Mouse (Mus musculus) heart, adult 11 months (tissue): Measurements from ENCODE around the gene Mpdz.

Experiments
- DNase-seq: peaks from one replicate; pipeline ENCODE4 v3.0.0; 2022

Gene Mpdz

DNA sequence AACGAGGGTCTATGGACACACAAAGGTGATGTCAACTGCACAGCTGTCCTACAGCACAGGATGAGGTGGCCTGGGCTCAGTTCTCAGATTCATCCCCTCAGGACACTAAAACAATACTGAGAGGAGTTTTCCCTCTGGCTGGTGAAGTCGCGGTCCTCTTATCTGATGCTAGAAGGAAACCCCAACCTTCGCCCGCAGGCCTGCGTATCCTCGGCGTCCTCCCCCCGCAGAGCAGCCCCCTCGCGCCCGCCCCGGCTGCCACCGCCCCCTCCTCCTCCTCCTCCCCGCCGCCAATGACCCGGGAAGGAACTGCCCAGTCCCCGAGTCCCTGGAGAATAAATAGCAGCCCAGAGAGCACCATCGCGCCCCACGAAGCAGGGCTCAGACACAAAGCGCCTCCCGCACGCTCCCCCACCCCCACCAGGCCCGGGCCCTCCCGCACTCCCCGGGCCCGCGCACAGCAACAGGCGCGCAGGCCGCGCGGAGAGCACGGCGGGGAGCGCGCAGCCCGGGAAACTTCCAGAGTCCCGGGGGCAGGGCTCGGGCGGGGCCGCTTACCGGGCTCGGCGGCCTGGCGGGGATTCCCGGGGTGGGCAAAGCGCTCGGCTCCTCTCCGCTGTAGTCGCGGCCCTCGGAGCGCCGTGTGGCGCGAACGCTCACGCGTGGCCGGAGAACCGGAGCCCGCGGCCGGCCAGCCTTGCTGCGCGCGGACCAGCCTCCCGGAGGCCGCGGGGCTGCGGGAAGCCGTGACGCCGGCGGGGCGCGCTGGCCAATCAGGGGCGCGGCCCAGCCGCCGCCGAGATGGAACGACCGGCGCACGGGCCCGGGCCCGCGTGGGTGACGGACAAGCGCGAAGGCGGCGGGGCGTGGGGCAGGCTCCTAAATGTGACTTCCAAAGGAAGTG lies at the start of gene Mpdz:
TSS of gene Mpdz (minus strand) at position 738 of the 904 bp plus-strand sequence.
- peak; percentile 98 for DNase-seq

- no peak for DNase-seq
Measured at GRCm38 (mm10) chr4:81490556-81490955, 47.9 kb upstream of the Mpdz start.

- no peak for DNase-seq
Measured at GRCm38 (mm10) chr4:81484603-81485002, 42.0 kb upstream of the Mpdz start.

DNA sequence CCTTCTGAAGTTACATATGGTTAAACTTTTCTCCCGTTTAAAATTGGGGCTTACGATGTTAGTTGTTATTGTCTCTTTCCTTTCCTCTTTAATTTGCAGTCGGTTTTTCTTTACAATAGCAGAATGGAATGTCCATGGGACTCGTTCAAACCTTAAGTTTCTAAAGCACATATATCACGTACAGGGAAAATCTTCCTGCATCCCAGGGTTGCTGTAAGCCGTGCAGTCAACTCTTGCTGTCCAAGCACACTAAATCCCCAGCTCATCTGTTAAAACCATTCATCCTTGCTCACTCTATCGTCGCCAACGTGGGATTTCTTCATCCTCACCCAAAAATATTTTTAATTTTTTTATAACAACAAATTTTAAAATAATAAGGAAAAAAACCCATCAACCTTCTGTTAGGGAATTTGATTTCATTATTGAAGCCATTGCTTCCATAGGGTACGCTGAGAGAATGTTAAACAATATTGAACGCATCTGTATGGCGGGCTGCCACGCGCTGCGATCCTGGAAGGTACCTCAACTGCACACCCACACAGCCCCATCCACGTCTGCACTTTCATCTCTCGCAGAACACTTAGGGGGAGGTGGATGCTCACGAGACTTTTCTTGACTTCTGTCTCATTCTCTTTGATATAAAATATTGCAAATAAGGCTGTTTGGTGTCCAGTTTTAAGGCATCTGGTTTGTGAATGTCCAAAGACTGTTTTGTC lies 41.4 kb upstream of the Mpdz start:
- no peak for DNase-seq

GRCm38 (mm10) chr4:81483159-81483558 lies 40.5 kb upstream of the Mpdz start:
- DNase-seq, result peak; percentile 97

GRCm38 (mm10) chr4:81466821-81467220 lies 24.2 kb upstream of the Mpdz start:
- DNase-seq, result peak; percentile 92

GRCm38 (mm10) chr4:81465172-81465571 lies 22.6 kb upstream of the Mpdz start:
- DNase-seq, result peak; percentile 82

GRCm38 (mm10) chr4:81462253-81462652 lies 19.6 kb upstream of the Mpdz start:
- peak; percentile 55 for DNase-seq

GRCm38 (mm10) chr4:81458921-81459320 lies 16.3 kb upstream of the Mpdz start:
- no peak for DNase-seq

GRCm38 (mm10) chr4:81453806-81454205 lies 11.2 kb upstream of the Mpdz start:
- peak; percentile 42 for DNase-seq

DNA sequence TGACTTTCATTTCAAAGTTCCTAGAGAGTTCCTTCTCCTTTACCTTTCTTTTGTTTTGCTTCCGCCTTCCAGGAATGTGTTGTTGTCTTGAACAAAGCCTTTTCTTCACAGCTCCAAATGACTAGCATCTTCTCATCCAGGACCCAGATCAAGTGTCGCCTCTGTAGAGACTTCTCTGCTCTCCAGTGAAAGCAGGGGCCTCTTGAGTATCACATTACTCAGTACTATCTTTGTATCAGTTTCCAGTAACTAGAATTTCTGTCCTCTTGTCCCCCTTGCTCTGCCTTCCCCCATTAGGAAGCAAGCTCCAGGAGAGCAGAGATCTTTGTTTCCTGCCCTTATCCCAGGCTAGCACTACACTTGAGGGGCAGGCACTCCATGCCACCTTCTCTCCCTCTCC lies 9.6 kb upstream of the Mpdz start:
- DNase-seq, result peak; percentile 37

DNA sequence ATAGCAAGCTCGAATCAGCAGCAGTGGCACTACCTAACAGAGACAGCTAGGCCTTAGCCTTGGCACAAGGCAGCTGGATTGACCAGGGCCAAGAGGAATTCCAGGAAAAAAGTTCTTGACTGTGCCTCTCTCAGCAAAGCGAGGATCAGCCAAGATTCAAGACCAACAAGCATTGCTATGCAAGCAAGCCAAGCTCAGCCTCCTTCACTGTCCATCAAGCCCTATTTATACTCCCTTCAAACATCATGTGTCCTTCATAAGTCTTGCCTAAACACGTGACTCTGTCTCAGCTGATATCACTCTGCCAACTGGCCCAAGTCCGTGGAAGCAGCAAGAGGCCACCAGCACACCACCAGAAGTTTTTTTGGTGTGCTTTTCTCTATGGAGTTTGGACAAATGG lies 6.8 kb upstream of the Mpdz start:
- DNase-seq, result peak; percentile 94

GRCm38 (mm10) chr4:81443566-81443965 lies 951 bp upstream of the Mpdz start:
- no peak for DNase-seq

- DNase-seq, result peak; percentile 37
Measured at GRCm38 (mm10) chr4:81433961-81434360, 8.7 kb downstream of the Mpdz start.

- DNase-seq, result peak; percentile 46
Measured at GRCm38 (mm10) chr4:81430826-81431225, 11.8 kb downstream of the Mpdz start.

DNA sequence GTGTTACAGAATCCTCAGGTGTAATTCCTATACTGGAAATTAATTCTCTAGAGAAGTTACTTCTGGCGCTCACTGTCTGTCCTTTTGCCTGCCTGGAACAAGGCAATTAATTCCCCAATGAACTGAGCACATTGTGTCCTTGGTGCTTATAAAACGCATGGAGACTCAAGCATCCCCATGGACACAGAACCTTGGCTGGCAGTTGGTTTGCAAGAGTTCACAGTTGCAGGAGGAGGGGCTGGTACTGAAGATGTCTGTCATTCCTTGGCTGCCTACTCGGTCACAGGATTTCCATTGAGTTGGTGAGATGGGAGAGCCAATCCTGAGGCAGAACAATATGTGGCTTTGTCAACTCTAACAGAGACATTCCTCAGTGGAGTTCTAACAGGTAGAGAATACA lies 12.5 kb downstream of the Mpdz start:
- DNase-seq, result peak; percentile 97

DNA sequence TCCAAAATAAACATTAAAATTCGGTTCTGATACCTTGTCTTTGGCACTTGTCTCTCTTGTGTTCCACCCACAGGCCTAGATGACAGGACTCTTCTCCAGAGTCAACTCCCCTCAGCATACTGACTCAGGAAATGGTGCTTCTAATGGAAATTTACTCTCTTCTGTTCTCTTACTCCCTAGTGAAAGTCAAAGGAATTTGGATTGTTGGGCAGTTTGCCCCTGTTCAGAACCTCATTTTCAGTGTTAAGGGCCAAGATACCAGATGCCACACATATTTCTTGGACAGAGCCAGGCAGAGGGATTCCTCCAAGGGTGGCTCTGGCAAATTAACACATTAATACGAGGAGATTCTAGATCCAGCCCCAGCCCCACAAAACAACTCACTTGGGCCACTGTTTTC lies 12.9 kb downstream of the Mpdz start:
- DNase-seq, result peak; percentile 95

DNA sequence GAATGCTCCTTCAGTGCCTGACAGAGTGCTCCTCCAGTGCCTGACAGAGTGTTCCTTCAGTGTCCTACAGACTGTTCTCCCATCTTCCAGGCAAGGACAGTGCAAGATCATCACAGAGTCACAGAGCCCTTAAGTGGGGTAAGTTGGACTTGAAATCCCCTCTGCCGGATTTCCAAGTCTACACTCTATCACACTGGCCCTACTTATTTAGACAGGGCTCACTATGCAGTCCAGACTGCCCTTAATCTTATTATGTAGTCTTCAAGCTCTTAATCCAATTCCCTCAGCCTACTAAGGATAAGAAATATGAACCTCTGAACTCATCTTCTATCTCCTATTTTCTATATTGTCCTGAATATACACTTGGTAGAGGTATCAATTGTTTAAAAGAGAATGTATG lies 19.1 kb downstream of the Mpdz start:
- no peak for DNase-seq

DNA sequence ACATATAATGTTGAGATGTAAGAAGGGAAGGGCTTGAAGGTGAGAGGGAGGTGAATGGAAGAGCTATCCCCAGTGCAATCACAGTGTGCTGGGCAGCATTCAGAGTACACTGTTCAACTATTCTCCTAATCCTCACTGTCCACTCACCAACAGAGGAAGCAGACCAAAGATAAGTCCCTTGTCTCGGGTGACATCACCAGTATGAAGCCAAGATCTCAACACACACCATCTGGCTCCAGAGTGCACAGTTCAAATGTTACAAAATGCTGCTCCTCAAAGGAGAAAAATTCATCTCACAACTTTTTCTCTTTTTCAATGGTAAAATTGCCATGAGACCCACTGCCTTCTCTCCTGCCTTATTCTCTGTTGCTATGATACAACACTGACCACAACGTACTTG lies 21.0 kb downstream of the Mpdz start:
- DNase-seq, result peak; percentile 92

DNA sequence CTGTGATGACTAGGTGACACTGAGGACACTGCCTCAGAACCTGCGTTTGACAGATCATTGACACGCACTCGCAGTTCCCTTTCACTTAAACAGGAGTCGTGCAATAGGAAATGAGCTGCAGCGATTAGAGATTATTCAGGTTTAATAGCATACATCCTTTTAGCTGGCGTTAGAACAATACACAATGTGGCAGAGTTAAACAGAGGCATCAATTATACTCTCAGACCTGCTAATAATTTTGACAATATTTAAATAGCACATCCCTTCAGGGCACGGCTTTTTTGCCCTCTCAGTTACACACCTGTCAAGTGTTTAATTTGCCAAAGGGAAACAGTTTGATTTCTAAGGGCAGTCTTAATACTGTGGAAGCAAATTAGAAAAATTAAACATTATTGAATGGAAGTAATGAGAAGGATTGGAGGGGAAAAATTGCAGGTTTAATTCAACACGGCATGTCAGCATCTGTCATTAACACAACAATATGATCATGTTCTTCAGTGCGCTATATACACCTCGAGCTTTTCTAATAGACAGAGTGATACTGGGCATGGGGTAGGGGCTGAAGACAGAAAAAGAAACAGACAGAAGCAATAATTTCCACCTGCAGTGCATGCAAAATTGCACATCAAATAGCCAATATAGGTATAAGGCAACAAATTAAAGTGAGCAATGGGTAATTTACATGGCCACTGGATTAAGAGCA lies 27.1 kb downstream of the Mpdz start:
- DNase-seq, result no peak

DNA sequence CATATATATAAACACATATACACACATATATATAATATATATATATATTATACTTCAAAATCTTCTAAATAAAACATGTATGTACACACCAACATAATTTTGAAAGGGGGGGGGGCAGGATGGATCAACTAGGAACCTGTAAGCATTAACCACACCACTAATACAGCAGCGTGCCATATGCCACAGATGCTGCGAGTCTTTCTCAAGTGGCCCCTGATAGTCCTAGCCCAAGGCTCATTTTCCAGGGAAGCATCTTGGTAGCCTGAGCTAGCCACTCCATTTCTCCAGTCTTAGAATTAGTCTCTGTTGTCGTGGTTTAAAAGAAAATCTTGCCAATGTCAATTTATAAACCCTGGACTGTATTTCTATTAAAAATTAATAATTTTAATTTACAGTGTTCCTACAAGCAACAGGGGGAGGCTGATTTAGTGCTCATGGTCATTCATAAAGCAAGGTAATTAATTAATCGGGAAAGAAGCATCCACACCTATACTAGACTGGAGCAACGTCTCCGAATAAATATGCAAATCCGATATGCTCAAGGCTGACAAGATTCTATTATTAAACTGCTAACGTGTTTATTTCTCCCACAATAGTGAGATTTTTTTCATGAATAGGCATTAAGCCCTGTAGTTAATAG lies 27.8 kb downstream of the Mpdz start:
- no peak for DNase-seq

GRCm38 (mm10) chr4:81396883-81397282 lies 45.7 kb downstream of the Mpdz start:
- peak; percentile 51 for DNase-seq

GRCm38 (mm10) chr4:81392869-81393268 lies 49.7 kb downstream of the Mpdz start:
- no peak for DNase-seq
